Mouse (Mus musculus) c-Kit-negative CD71-positive TER-119-positive erythroid progenitor cells, embryonic 14.5 days (primary cell): Measurements from ENCODE around the gene Lrp10.

Experiments
- DNase-seq: peaks from one replicate; pipeline ENCODE4 v3.0.0-alpha.2; 2013; ENCODE audit warnings: low read depth, low spot score

The Lrp10 gene

DNA sequence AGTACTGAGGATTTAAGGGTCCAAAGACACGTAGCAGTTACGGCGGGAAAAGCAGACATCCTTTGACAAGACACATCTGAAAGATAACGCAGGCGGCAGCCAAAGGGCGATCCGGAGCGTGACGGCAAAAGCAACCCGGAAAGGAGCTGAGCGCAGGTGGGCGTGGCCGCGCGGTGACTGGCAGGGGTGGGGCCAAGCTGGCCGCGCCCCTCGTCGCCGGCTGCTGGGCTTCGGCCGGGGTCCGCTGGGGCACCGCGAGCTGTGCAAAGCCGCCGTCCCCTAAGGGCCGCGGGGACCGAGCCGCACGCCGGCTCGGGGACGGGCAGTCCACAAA is at the start of gene Lrp10:
Gene Lrp10 (plus strand): TSS at position 179 of the 334 bp plus-strand sequence.
- DNase-seq = peak; percentile 87

DNA sequence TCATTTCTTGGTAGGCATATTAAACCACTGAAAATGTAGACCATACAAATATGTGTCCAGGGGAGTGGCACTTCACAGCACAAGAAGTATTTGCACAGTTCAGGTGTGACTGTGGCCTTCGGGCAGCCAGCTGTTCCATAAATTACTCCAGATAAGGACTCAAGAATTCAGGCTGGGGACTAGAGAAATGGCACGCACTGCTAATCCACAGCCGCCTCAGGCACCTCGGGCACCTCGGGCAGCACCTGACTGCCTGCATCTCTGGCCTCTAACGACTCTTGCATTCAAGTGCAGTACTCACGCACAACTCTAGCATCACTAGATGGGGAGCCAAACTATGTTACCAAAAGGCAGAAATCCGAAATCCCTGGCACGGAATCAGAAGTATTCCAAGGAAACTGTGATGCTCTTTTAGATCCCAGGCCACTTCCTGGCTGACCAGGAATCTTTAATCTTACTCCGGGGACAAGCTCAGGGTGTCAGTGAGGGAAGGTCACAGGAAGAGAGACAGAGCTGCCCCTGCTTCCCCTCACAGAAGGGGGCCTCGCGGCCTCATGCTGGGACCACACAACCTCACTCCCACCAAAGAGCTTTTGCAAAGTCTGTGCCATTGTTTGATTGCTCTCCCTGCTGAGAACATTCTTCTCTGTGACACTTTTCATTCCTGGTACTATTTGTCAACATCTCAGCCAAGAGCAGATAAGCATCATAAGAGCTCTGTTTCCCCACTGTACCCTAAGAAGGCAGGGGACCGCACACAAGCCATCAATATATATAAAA is 48.5 kb upstream of the Lrp10 start:
- no peak for DNase-seq

DNA sequence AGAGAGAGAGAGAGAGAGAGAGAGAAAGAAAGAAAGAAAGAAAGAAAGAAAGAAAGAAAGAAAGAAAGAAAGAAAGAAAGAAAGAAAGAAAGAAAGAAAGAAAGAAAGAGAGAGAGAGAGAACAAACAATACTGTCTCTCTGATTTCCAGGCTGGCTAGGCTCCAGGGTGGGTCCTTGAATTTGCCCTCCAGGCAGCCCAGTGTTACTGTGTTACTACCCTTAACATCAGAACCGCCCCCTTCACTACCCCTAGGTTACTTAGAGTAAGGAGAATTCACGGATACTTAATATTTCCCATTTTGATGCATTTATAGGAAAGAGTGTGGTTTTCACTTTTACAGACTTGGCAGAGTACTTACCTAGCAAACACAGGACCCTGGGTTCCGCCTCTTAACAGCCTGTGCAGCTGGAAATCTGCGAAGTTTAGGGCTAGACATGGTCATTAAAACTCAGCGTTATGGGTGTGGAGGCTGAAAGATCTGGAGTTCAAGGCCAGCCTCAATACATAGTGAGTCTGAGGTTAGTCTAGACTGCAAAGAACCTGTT is 47.6 kb upstream of the Lrp10 start:
- no peak for DNase-seq

DNA sequence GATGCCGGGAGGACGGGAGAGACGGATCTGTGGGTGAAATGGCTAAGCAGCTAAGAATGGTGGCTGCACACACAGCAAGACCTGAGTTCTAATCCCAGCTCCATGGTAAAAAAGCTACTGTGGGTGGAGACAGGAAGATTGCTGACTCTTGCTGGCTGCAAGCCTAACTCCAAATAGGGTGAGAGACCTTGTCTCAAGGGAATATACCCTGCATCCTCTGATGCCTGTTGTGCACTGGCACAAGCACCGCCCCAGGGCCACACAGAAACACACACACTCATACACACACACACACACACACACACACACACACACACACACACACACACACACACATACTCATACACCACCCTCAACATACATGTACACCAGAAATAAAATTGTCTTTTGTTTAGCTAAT is 47.1 kb upstream of the Lrp10 start:
- DNase-seq = no peak

DNA sequence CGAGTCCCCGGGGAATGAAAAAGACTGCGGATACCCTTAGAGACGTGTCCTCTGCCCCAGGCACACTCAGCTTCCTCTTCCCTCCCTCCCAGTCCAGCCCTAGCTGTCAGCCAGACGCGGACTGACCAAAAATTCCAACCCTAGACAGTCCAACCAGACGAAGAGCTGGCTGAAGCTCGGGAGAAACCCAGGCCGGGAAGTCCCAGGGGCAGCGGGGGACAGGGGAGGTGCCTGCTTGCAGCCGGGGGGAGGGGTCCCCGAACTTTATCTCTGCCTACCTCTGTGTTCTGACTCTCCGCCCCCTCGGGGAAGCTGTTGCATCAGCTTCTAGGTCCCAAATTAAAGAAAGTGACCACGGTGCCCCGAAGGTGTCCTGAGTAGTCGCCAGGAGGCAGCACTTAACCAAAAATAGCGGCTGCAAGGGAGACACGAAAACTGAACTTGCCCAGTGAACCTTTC is 46.3 kb upstream of the Lrp10 start, which contains the start of gene Slc7a7:
Gene Slc7a7 (minus strand): TSS at position 158 of the 459 bp plus-strand sequence.
- DNase-seq = no peak

DNA sequence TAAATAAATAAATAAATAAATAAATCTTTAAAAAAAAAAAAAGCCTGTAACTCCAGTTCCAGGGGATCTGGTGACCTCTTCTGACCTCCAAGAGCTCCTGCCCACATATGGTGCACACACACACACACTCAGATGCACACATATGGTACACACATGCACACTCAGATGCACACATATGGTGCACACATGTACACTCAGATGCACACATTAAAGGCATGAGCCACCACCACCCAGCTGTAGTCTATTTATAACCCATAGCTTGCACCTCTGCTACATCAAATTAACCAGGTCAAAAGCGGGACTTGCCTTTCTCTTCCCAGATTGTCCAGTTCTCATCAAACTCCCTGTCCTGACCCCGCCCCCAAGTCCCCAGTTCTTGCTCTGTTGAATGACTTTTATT is 42.9 kb upstream of the Lrp10 start:
- no peak for DNase-seq

DNA sequence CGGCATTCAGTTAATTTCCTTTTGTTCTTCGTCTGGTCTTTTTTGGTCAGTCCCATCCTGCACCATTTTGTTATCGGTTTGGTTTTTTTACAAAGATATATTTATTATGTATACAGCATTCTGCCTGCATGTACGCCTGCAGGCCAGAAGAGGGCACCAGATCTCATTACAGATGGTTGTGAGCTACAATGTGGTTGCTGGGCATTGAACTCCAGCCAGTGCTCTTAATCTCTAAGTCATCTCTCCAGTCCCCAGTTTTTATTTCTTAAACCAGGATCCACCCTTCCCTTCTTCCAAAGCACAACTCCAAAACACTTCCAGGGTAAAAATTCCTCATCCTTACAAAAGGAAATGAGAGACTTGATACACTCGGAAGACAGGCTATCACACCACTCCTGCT is 40.5 kb upstream of the Lrp10 start:
- DNase-seq = no peak

DNA sequence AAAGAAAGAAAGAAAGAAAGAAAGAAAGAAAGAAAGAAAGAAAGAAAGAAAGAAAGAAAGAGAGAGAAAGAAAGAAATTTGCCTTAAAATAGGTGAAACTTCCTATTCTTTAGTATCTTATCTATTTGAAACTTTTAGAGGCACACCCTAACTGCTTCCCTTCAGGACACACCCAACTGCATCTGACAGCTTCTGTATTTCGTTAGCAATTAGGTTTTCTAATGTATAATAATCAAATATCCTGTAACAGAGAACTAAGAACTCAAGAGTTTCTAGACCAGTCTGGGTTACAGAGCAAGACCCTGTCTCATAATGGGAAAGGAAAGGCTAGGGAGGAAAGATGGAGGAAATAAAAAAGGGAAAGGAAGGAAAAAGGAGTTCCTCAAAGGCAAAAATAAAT is 39.3 kb upstream of the Lrp10 start:
- DNase-seq = no peak

DNA sequence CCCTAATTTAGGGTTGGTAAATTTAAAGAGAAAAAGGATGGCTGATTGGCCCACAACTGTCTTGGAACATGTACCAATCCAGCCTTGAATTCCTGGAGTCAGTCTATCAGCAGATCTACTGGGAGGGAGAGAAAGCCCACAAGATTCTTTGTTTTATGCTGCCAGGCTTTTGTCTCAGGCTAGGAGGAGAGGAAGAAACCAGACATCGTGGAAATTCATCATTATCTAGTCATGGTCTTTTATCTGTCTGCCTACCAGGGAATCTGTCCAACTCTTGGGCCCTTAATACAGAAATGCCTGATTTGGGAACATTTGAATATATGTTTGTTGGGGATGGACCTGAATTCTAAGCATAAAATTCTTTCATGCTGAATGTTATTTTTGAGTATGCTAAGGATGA is 38.4 kb upstream of the Lrp10 start:
- no peak for DNase-seq

DNA sequence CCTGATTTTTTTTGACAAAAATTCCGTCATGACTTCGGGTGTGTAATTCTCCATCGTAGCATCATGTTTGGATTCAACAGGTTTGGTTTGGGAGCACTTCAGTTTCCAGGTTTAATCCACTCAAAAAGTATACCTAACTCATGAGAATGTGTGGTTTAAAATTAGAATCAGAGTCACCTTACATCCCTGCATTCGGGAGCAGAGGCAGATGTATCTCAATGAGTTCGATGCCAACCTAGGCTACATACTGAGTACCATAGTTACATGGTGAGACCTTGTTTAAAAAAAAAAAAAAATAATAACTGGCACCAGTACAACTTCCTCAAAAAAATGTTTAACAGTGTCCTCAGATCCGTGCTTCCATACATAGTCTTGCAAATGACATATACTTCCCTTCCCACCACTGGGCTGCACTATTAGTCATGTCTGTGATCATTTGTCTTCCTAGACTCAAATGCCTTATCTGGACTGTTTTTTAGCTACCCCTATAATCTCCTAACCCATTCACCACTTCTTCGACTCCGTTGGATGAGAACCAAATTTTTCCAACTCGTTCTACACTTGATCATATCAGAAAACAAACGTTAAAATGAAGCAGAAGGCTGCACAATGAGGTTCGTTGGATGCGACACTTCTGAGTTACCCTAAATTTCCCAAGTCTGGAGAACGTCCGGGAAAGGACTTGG is 37.8 kb upstream of the Lrp10 start:
- no peak for DNase-seq

DNA sequence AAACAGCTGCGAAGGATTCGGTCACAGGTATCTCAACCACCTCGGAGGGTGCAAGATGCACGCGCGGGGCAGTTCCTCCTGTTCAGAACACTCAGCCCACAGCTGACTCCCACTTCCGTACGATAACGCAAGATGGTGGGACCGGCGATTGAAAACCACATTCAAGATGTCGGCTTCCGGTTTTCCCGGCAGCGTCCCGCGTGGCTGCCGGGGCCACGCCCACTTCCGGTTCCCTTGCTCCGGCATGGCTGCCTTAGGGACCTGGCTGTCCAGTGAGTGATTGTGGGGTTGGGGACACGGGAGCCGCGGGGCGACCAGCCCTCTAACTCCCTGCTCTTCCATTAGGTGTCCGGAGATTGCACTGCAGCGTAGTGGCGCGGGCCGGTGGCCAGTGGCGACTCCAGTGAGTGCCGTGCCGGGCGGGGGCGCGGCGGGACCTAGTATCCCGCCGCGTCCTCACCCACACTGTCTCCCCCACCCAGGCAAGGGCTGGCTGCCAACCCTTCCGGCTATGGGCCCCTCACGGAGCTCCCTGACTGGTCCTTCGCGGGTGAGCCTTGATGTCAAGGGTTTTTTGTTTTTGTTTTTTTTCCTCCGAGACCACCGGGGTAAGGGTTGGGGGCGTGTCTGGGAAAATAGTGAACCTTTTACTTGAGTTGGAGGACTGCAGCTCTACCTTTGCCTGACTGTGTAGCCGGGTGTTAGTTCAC is 37.1 kb upstream of the Lrp10 start, which contains the start of gene Mrpl52:
Gene Mrpl52 (plus strand): TSS at position 221 of the 710 bp plus-strand sequence.
- DNase-seq = peak; percentile 81

DNA sequence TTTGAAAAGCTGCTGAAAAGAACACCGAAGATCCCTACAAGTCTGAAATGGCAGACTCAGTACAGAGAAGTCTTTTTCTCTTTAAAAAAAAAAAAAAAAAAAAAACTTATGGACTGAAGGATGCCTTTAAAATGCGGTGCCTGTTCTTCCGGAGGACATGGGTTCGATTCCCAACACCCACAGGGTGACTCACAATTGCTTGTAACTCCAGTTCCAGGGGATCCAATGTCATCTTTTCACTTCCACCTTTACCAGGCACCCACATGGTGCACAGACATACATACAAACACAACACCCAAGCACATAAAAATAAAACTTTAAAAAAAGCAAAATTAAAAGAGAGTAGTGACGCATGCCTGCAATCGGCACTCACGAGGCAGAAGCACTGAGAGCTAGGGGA is 36.2 kb upstream of the Lrp10 start:
- DNase-seq = no peak

DNA sequence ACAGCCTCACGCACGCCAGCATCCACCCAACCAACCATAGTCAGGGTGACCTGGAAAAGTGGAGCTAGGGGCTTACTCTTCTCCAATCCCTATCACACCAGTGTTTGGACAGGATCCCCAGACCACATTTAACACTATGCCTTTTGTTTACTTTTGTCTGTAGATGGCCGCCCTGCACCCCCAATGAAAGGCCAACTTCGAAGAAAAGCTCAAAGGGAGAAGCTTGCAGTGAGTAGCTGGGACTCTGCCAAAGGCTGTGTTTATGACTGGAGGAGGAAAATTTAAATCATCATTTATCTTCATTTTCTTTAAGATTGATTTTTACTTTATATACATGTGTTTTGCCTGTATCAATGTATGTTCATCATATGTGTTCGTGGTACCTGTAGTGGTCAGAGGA is 35.5 kb upstream of the Lrp10 start:
- no peak for DNase-seq

DNA sequence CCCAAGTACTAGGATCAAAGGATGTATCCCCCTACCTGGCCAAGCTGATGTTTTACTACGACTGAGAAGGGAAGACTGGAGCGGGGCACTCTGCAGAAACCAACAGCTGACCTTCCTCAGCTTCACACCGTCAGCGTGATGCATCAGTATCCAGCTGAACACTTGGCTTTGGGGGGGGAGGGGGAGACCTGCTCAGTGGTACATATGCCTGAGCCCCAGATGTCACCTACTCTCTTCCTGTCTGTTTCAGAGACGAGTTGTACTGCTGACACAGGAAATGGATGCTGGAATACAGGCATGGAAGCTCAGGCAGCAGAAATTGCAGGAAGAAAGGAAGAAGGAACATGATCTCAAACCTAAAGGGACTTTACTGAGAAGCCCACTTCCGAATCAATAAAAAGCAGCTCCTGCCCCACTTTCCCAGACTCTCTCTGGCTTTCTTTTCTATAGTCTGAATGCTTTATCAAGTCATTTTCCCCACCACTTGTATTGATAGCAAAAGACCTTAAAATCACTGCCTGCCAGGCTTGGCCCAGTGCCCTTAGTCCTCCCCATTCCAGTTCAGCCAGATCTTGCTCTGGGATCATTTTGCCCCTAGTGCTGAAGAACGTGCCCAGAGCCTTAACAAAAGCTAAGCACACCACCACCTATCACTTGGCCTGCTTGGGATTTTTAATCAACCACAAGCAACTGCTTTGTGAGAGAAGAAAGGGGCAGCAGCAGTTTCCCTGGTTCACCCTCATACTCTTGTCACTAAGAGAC is 34.4 kb upstream of the Lrp10 start:
- DNase-seq = no peak

DNA sequence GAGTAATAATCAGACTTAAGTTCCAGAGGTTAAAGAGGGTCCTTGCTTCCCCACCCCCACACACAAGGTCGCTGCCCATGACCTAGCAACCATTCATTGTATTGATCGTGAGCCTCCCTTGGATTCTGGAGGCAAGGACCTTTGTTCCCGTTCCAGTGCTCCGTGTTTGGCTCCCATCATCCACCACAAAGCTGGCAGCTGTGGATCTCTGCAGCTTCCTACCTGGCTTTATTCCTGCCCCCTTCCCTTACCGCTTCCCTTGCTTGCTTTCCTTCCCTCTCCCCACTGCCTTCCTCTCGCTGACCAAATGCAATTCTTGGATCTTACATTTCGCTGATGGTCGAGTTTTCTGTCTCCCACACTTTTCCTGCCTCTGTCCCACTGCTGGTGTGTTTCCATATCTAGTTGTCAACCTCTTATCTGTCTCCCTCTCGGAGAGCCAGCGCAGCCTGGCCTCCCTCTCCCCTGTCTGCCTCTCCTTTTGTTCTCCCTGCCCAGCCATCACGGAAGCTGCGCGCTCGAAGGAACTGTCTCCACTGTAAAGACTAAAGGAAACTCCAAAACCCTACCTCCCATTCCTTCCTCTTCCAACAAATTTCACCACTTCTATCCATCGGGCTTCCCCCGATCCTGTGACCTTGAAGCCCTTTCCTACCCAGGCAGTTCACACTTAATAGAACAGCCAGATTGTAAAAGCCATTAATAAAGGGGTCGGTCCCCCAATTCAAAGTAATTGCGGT is 33.4 kb upstream of the Lrp10 start:
- DNase-seq = no peak

DNA sequence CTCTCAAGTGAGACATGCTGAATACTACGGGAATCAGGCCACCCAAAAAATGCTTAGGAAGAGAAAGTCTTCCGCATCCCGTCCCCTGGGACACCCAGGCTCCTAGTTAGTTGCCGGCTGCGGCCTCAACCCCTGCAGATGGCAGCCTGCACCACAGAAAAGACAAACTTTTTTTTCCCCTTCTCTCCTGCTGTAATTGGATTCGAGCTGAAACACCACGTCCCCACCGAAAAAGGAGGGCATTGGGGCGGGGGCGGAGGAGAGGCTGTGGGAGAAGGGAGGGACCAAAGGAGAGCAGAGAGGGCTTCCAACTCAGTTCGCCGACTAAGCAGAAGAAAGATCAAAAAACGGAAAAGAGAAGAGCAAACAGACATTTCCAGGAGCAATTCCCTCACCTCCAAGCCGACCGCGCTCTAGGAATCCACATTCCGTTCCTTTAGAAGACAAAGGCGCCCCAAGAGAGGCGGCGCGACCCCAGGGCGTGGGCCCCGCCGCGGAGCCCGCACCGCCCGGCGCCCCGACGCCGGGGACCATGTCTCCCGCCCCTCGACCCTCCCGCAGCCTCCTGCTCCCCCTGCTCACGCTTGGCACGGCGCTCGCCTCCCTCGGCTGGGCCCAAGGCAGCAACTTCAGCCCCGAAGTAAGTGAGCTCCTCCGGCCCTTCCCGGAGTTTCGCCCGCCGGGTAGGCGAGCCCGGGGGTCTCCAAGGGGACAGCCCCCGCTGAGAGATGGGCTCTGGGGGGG is 32.4 kb upstream of the Lrp10 start, which contains the start of gene Mmp14:
Gene Mmp14 (plus strand): TSS at position 279 of the 744 bp plus-strand sequence.
- no peak for DNase-seq

DNA sequence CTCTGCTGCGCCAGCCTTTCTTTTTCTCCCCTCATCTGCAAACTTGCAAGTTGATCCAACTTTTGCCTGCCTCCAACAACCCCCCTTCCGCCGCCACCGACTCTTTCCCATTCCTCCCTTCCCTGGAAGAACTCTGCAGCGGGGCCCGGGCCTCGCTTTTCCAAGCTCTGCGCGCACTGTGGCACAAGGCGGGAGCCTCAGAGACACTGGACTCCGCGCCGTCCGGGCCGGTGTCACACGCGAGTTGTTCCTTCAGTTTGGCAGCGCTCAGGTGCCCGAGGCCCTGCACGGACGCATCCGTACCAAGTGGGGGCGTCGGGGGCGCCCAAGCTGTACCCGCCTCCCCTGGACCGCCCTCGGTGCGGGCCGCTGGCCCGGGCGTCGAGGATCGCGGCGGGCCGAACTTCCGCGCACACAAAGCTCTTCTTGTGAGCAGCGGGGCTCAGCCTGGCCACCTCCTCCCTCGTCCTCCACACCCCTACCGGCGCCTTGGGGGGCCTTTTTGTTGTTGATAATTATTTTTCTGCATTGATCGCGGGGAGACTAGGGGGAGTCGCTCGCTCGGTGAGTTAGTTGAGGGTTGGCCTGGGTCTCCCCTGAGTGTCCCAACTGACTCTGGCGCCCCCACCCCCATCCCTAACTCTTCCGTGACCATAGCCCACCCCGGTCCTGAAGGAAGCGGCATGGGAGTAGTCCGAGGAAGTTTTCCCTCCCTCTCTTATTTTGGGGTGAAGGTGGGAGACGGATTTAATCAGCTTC is 31.7 kb upstream of the Lrp10 start:
- no peak for DNase-seq

DNA sequence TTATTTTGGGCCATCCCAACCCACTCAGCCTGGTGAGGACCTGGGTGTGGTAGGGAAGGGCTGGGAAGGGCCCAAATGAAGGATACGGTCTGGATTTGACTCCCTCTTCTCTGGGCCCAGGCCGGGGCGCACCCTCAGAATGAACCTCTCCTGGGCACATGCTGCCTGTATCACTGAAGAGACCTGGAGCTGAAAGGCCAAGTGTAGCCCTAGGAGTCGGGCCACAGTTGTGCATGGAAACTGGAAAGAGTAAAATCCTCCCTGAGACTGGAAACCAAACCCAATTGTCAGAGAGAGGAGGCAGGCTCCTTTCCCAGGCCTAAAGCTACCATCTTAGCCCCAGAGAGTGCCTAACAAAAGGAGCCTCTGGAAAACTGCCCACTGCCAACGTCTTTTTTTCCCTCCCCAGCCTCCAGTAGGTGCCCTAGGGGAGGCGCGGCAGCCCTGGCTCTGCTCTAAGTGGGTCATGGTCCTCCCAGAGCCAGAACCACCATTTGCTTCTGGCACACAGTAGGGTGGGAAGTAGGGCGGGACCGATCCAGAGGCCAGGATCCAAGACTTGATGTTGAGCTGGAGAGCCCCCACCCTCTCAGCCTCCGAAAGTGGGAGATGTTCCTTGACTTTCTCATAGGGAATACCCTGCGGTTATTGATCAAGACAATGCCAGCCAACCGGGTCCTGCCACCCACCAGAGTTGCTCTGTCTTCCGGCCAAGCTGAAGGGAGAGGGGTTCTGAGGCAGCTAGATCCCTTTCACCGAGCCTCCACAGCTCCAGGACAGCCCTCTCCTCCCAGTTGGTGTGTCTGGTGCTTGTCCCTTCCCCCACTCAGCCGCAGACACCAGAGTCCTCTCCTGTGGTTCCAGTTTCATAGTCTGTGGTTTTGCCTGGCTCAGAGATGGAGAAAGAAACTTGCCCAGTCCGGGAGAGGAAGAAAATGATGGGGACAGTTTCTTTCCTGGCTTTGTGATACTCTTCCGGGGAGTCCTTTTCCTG is 30.8 kb upstream of the Lrp10 start:
- DNase-seq = no peak
